Comparison of ENCODE assay signal across 8 mouse cellular contexts in genomic region chr14:61683791-61684411, GRCm38 (mm10).
DNase-seq lines count a peak whose midpoint lies in the region; ATAC-seq and TF ChIP-seq lines count a peak whose summit lies in the region.

No protein-coding gene starts in this region.

- peak; percentile 34 for DNase-seq in cerebellum, adult 11-12 months
- no peak for DNase-seq in cerebellum, postnatal 36 days
- DNase-seq in testis, postnatal 10 days (ENCODE audit: low spot score): no peak
- peak; percentile 51 to 52 for DNase-seq in heart, postnatal 10 days
- DNase-seq in limb, embryonic 14.5 days (ENCODE audit: low spot score): no peak
- DNase-seq in urinary bladder, adult 18-20 months (ENCODE audit: low spot score in 2 of 2): no peak

- H3ac ChIP-seq in myocyte (ENCODE audit: control insufficient read depth, insufficient read length): no peak overlapping the region

- TF ChIP-seq CTCF in testis, adult 2 months (IDR thresholded peaks at IDR 0.05; ENCODE audit: control insufficient read depth, insufficient read depth, insufficient replicate concordance, low read depth, low read length): no peak

- H3K9me3 ChIP-seq in limb, embryonic 14.5 days (ENCODE audit: control insufficient read depth, low read length): no peaks in the 10 kb centered on the region

- H3K4me2 ChIP-seq in limb, embryonic 14.5 days (replicated peaks; ENCODE audit: low read depth, low read length, severe bottlenecking): peak overlapping the region; percentile 94
- no peak overlapping the region for H3K4me2 ChIP-seq in myocyte (ENCODE audit: low read depth)

- peak overlapping the region; percentile 17; the same call in 1 of the 2 replicates for H3K9ac ChIP-seq in limb, embryonic 14.5 days (ENCODE audit: low read depth, low read length, severe bottlenecking)

- H3K27ac ChIP-seq in testis, adult 2 months (ENCODE audit: control insufficient read depth, insufficient read depth, low read depth, low read length): peak overlapping the region; percentile 47; the same call in 1 of the 2 replicates
- peak overlapping the region; percentile 34; the same call in 1 of the 2 replicates for H3K27ac ChIP-seq in limb, embryonic 14.5 days (replicated peaks; ENCODE audit: low read depth, low read length)

- H3K27me3 ChIP-seq in testis, adult 2 months (ENCODE audit: control insufficient read depth, insufficient read depth, low read length): peaks cover 4% of the 10 kb centered on the region; the same call in 1 of the 2 replicates
- peaks cover 16% of the 10 kb centered on the region; the same call in 1 of the 2 replicates for H3K27me3 ChIP-seq in limb, embryonic 14.5 days (ENCODE audit: control insufficient read depth, insufficient read depth, low read length)
- H3K27me3 ChIP-seq in myocyte (ENCODE audit: control insufficient read depth, insufficient read depth, insufficient read length): no peaks in the 10 kb centered on the region

- WGBS in limb, embryonic 14.5 days: 16% methylated on average over 19 of the region's 19 CpGs

- H3K36me3 ChIP-seq in testis, adult 2 months (ENCODE audit: control insufficient read depth, insufficient read depth, low read length): no peaks in the 10 kb centered on the region
- H3K36me3 ChIP-seq in limb, embryonic 14.5 days (ENCODE audit: control insufficient read depth, insufficient read depth, low read length): no peaks in the 10 kb centered on the region
- no peaks in the 10 kb centered on the region for H3K36me3 ChIP-seq in myocyte (ENCODE audit: control insufficient read depth, insufficient read depth)

- no peak for ATAC-seq in limb, embryonic 14.5 days (ENCODE audit: low FRiP score, low read depth)

- TF ChIP-seq POLR2A in testis, adult 2 months (IDR thresholded peaks at IDR 0.05; ENCODE audit: control insufficient read depth, low read depth, low read length): no peak
- no peak for TF ChIP-seq POLR2A in limb, embryonic 14.5 days (IDR thresholded peaks at IDR 0.05; ENCODE audit: borderline replicate concordance, extremely low read depth, insufficient read depth, insufficient read length)
- no peak for TF ChIP-seq POLR2A in myocyte (IDR thresholded peaks at IDR 0.05; ENCODE audit: insufficient read length, low read depth)

- peaks cover 18% of the 10 kb centered on the region for H3K79me2 ChIP-seq in myocyte (ENCODE audit: control insufficient read depth, insufficient read depth)

- no peak overlapping the region; the same call in 1 of the 2 replicates for H3K4me3 ChIP-seq in testis, adult 2 months (ENCODE audit: control insufficient read depth, low read depth, low read length)
- peak overlapping the region; percentile 83 for H3K4me3 ChIP-seq in limb, embryonic 14.5 days (replicated peaks; ENCODE audit: low read length)
- H3K4me3 ChIP-seq in myocyte: peak overlapping the region; percentile 74

- H3K4me1 ChIP-seq in testis, adult 2 months (ENCODE audit: control insufficient read depth, insufficient read depth, low read length): peaks cover 25% of the 10 kb centered on the region
- H3K4me1 ChIP-seq in limb, embryonic 14.5 days (ENCODE audit: control insufficient read depth, insufficient read depth, low read length): peaks cover 25% of the 10 kb centered on the region

- intact Hi-C loops in heart, postnatal 10 days (cut with DNase I): loop anchor here (2.0 to 5.0 kb wide), 3 partner anchors 53 to 488 kb away; partner anchors contain the start of gene Spryd7

TF ChIP-seq in myocyte, 11 proteins besides CTCF, POLR2A, EP300 and RAD21:
- TF ChIP-seq TCF12 (IDR thresholded peaks at IDR 0.05; ENCODE audit: insufficient read depth, poor library complexity, severe bottlenecking) (no peak), SRF (IDR thresholded peaks at IDR 0.05; ENCODE audit: control insufficient read depth, insufficient read length, low read depth) (no peak)

Comparison
In these comparisons a context has a peak if more than half of its experiments do, and no peak if none do; other contexts are left out.
1. DNase-seq: peak in cerebellum, adult 11-12 months (single experiment) and heart, postnatal 10 days (2 of 2); none in cerebellum, postnatal 36 days (0 of 2), testis, postnatal 10 days (single experiment), limb, embryonic 14.5 days (single experiment) and urinary bladder, adult 18-20 months (0 of 2).